Mouse (Mus musculus) B cell, adult 2 months (primary cell): ENCODE measurements around the gene Fbxl20.

Source experiments
- DNase-seq, 2 experiments: peaks; one replicate each; pipeline ENCODE4 v3.0.0; 2022

Fbxl20 gene

DNA sequence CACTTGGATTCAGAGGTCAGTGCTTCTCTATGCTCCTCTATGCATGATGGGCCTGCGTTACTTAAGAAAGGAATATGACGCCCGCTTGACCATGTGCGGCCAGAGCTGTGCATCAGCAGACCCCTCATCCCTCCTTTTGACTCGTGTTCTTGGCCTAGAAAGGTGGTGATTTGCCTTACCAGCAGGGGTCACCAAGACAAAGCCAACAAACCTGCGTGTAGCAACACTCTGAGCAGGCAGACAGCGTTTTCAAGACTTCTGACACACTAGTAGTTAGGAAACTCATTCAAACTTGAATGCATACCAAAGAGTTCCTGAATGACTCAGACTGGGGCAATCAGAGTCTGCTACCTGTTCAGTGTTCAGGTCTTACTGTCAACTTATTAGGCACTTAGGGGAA lies 63.6 kb downstream of the Fbxl20 start:
- DNase-seq, result no peak

DNA sequence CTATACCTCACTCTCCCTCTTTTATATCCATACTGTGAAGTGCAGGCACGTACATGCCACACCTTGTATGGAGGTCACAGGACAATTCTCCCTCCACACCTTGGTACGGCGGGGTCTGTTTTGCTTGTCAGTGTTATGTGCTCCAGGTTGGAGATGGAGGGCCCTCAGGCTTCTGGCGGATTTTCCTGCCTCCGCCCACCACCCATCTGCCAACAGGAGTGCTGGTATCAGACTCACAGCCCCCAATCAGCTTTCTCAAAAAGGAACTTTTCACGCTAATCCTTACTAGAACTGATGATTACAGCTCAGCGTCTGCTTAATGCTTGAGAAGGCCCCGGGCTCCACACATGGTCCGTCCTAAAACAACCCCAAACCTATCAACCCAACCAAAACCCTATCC lies 64.1 kb downstream of the Fbxl20 start:
- no peak for DNase-seq

DNA sequence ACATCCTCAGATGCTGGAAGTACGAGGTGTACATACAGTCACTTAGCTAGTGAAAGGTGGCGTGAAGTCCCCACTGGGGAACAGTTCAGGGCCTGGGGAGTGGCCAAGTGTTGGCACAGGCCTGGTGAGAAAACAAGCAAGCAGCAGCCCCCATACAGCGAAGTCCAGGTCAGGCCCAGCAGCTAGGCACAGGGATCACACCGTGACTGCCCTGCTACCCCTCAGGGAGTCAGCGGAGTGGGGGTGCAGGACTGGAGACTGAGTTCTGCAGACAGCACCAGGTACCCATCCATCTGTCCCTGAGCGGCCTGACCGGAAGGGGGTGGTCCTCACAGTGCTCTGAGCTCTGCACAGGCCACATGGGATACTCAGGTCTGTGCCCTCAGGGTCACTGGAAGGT lies 67.5 kb downstream of the Fbxl20 start:
- DNase-seq, result no peak

DNA sequence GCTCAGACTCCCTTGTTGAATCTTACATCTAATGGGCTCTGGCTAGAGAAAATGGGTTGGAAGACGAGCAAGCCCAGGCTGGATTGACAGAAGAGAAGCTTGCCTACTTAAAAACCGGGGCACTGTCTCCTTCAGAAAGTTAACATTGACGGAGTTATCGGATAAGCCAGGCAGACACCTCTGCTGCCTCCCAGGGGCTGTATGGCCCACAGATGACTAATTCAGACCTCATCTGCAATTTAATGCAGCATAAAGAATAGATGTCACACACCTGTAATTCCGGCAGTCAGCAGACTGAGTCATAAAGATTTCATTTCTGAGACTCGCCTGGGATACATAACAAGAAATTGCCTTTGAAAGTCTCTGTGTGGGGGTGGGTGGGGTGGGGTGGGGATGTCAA lies 69.8 kb downstream of the Fbxl20 start:
- no peak for DNase-seq

DNA sequence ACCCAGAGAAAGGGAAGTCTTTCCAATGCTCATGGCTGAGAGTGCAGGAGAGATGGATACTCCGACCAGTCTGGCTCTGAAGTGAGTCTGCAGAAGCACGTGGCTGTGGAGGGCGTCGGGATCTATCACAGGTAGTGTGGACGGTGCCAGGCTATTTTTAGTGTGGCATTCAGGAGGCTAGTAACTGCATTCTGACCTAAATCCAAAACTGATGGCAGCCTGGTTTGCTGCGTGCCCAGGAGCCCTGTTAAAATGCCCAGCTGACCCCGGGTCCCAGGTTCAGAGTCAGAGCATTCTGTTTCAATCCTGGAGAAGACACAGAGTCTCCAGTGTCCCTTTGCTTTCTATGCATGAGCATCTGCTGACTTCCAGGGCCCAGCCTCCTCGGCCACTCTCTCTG lies 73.1 kb downstream of the Fbxl20 start:
- no peak for DNase-seq

DNA sequence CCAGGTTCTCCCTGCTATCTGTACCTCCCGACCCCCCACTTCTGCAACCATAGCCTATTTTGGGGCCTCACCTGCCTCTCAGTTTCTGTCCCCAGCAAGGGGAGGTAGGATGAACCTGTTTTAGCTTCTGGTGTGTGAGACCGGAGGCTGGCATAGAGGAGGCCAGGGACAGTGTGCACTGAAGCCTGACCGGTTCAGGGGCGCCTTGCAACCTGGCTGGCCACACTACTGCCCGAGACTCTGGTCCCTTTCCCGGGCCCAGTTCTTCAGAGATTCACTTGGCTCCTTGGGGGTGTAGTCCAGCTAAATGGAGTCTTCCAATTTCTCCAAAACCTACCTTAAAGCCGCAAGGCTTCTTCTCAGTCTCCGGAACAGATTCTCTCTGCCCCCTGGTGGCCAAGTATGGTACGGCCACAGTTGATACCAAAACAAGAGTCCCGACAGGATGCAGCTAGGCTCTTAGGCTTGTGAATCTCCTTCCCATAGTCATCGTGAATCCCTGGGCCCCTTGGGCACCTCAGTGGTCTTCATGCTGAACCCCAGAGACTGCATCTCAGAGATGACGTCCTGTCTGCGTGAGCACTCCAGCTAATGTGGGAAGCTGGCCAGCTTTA lies 74.9 kb downstream of the Fbxl20 start:
- peak; percentile 95 to 96 for DNase-seq

DNA sequence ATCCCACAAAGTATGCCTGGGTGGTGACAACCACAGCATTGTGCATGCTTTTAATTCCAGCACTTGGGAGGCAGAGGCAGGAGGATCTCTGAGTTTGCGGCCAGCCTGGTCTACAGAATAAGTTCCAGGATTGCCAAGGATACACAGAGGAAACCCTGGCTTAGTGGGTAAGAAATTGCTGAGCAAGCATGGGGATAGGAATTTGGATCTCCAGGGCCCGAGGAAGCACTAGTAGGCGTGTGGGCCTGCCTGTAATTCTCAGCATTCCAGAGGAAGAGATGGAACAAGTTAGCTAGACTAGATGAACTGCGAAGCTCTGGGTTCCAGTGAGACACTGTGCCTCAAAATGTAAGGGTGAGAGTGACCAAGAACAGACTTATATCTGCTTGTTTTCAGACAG lies 76.8 kb downstream of the Fbxl20 start:
- DNase-seq, result no peak

DNA sequence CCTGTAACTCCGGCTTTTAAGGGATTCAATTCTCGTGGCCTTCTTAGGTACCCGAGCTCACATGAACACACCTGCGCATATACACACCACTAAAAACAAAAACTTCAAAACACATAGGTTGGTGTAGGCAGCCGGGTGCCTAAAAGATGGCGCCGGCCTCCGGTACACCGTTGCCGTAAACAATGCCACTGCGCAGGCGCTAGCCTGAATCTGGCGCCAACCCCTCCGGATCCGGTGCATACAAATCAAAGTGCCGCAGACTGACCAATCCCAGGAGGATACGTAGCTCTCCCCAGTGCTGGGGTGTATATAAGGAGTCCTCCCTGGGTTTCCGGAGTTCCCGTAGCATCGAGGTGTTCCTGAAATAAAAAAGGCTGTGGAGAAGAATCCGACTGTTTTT lies 82.9 kb downstream of the Fbxl20 start:
- DNase-seq, result no peak

DNA sequence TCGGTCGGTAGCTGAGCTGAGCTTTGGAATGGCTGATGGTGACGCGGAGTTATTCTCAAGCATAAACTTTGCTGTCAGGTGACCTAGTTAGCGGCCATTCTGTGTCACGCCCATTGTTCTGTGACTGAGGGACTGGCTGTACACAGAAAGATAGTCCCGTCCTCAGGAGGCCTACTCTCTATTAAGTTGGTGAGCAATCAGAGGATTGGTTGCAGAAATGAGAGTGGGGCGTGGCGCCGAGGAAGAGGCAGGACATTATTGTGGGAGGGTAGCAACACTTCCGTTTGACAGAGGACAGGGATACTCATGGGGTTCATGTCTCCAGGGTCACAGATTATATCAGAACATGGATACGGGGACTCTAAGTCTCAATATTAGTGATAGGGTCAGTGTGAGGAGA lies 84.0 kb downstream of the Fbxl20 start:
- no peak for DNase-seq

DNA sequence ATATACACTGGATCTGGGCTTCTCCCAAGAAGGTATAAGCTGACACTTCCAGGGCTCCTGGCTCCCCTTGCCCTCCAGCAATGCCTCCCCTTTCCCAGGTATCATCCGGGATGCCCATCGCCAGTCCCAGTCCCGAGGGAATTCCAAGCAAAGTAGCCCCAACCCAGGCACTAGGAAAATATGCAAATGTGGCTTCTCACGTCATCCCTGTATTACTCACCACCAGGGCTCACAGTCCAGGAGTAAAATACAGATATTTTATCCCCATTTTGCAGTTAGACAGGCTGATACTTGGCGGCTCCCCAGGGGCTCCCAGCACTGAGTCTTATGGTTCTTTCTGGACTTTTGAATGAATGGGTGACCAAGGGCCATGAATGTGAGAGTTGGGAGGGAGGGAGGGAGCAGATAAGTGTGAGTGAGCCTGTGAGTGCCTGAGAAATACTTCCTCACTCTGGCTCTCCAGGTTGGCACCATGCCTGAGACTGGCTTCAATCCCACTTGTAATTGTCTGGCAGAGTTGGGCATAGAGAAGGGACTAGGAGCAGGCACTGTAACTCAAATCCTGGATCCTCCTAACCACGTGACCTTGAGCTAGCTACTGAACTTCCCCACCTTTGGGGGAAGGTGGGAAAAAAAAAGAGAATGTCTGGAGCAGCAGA lies 88.2 kb downstream of the Fbxl20 start:
- no peak for DNase-seq

DNA sequence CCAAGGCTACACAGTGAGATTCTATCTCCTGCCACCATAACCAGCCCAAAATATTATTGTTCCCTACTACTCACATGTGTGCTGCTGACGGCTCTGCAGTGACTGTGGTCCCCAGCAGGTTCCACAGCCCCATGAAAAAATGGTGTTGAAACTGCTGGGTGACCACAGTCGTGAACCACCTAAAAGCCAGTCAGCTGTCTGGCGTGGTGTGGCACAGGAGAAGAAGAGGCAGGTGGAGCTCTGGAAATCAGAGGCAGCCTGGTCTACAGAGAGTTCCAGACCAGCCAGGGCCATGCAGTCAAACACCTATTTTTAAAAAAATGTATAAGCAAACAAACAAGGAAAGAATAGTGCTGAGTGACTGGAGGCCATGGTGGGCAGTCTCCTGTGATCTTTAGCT lies 88.8 kb downstream of the Fbxl20 start:
- DNase-seq, result no peak

DNA sequence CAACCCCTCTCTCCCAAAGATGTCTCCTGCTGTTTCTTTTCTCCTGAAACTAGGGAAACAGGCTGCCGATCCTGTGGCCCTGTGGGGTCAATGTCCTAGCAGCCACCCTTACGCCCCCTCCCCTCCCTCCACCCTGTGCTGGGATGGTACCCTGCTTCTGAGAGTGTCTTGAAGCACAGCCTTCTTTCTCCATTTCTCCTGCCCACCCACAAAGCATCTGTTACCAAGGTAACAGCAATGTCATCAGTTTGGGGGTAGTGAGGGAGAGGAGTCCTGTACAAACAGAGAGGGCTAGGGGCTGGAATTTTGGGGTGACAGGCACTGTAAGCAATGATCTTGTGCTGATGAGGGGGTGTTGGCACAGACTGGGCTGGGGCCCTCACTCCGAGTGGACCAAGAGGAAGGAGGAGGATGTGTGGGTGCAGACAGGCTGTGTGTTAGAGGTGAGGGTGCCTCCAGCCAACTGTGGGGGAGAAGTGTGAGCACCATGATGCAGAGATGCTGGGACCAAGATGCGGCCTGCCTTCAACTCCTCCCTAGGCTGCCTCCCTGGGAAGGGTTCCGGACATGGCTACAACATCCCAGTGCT lies 90.0 kb downstream of the Fbxl20 start:
- DNase-seq, result no peak

DNA sequence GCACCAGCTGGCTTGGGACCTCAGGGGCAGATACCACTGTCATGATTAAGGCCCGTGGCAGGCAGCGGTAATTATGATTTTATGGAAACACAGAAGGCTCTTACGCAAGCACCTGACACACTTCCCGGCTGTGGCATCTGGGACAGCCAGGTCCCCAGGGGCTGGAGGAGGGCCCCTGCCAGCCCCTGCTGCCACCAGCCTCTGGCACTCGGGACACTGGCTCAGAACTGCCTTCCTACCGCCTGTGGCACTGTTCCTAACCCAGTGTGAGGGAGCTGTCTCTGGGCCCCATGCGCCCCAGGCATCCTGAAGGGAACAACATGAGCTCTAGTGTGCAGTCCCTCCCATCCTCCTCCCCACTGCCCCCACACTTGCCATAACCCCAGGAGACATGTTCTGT lies 90.5 kb downstream of the Fbxl20 start:
- no peak for DNase-seq

DNA sequence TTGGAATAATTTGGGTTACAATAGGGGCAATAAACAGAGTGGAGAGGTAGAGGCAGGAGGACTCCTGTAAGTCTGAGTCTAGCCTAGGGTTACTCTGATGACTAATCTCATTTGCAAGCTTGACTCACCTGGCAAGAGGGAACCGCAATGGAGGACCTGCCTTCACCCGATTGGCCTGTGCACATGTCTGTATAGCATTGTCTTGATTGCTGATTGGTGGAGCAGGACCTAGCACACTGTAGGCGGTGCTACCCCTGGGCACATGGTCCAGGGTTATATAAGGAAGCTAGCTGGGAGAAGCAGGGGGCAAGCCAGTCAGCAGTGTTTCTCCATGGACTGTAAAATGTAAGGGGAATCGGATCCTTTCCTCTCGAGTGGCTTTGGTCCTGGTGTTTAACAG lies 92.2 kb downstream of the Fbxl20 start:
- peak; percentile 41 to 51 for DNase-seq

DNA sequence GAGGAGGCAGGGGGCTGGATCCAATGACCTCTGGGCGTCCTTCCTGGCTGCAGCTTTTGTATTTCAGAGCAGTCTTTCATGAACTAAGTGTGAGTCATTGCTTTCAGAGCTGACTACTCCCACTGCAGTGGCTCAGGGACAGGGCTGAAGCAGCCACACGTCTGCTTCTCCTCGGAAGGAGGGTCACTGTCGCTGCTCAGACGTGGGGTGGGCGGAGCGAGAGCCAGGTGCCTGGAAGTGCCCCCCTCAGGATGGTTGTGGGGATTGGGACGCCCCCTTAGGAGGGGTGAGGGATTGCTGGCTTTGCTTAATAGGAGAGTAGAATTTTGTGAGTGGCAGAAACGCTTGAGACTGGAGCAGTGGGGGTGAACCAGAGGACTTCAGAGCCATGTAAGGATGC lies 92.7 kb downstream of the Fbxl20 start:
- peak in 1 of 2 experiments; percentile 27 for DNase-seq

DNA sequence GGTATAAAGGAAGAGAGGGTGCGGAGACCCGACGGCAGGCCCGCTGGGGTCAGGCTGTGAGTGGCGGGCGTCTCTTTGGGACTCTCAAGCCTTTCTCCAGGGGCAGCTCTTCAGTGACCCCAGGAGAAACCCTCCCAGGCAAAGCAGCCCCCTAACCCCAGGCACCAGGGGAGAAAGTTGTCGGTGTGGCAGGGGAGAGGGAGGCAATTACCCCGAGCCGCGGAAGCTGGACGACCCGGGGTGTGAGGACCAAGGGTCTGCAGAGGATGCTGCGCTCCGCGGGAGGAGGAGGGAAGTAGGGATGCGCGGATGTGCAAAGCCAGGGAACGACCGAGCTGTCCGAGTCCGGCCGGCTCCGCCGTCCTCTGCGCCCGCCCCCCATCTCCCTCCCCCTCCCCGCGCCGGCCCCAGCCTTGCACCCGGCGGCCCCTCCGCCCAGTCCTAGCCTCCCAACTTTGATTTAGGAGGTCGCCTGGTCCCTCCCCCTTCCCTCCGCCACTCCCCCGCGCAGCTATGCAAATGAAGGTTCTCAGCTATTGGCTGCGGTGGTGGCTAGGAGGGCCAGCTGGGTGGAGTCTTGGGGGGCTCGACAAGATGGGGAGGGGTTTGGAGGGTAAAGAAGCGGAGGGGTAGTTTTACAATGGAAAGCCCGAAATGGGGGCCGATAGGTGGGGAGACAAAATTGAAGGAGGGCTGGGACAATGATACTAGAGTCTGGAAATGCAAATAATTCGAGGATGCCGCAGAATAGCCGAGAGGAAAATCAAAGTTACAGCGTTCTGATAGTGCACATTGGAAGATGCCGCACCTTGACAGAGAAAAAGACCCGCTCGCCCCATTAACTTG lies 97.0 kb downstream of the Fbxl20 start, which contains the start of gene Stac2:
Stac2 (minus strand) TSS at position 474 of the 846 bp plus-strand sequence.
- DNase-seq, result peak; percentile 79 to 83

DNA sequence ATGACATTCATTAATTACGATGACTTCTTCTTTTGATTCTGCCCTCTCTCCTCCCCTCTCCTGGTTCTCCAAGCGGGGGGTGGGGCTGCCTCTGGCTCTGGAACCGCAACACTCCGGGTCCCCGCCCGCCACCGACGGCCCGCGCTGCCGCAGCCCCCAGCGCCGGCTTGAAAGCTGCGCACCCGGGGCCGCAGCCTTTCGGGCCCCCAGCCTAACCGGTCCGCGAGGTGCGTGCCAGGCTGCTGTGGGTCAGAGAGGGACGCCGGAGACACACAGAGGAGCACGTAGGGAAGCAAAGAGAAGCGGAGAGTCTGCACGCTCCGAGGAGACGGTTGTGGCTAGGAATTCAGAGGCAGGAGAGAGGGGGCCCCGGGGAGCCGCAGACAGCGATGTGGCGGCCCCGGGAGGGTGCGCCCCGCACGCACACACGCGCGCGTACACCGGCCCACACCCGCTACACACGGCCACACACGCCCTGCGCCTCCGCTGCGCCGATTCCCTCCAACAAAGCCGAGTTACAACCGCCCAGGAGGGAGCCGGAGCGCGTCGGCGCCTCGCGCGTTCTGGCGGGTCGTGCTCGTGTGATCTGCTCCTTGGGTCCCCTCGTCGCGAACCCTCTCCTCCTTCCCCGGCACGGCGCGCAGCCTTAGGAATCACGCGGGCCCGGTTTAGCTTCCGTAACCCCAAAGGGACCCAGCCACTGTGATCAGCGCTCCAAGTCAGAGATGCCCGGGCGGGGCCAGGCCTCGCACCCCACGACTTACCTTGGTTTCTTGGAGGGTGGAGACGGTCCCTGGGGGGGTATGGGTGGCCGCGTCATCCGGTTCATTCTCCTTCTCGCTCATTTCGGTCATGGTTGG lies 97.8 kb downstream of the Fbxl20 start:
- DNase-seq, result peak; percentile 87 to 91

DNA sequence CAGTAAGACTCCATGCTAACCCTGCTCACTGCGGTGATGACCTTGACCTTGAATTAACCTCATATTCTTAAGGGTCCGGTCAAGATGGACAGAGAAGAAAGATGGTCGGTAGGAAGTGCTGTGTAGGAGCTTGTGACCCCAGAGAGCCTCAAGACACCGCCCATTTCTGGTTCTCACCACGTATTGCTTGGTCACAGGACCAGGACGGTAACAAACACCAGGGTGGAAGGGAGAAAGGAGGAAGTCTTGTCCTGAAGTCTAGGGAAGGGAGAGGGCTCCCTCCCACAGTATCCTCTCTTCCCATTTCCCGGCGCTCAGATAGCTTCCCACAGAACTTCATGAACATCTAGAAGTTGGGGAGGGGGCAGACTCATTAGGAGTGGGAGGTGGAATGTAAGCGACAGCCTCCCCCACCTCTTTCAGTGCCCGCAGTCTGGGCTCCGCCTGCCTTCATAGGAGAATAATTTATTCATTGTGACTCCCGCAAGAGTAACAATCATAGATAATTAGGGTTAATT lies 98.5 kb downstream of the Fbxl20 start:
- peak in 1 of 2 experiments; percentile 35 for DNase-seq

DNA sequence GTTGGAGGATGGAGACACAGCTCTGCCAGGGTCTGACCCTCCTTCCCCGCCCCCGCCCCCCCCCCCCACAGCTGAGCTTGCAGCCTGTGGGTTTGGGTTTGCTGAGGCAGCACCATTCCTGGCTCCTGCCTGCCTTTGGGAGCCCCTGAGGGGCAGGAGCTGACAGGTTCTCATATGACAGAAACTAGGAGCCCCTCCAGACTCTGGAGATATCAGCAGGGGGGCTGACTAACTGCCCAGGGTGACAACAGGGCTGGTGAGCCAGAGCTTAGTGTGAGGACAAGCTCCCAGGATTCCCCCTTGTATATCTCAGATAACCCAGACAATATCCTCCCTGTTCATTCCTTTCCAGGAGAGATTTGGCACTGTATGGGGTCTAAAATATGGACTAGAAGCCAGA lies 99.3 kb downstream of the Fbxl20 start:
- no peak for DNase-seq

DNA sequence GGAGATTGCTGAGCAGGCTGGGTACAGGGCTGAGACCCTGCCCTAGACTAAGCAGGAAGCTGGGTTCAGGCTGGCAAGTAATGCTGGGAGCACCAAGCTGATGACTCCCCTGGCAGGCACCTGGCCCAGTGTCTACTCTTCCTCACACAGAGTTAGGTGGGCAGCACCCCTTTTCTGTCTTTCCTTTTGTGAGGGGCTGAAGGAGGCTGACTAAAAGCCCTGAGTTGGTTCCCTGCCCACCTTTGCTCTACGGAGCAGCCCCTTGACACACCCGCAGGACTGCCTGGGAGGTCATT lies 99.7 kb downstream of the Fbxl20 start:
- DNase-seq, result no peak

DNA sequence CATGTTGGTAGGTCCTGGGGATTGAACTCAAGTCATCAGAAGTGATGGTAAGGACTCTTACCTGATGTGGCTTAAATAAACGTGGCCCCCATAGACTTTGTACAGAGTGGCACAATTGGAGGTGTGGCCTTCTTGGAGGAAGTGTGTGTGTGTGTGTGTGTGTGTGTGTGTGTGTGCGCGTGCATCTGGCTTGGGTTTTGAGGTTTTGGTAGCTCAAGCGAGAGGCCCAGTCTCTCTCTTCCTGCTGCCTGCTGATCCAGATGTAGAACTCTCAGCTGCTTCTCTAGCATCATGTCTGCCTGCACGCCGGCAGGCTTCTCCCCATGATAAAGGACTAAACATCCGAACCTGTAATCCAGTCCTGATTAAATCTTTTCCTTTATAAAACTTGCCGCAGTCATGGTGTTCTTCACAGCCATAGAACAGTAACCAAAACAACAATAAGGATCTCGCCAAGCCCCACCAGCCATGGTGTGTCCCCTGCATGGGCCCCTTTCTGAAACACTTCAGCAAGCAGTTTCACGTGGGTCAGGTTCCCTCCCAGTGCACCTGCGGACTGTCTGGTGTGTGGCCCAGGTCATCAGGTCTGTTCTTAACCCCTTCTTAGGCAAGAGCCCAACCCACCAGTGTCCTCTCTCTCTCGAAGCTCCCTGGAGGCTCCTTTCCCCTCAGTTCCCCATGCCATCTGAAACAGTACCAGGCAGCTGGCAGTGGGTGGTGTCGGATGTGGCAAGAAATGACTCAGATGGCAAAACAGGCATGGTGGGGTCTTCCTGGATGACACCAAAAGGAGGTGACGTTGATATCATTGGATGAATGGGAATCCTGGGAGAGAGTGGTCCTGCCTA lies 100.3 kb downstream of the Fbxl20 start:
- DNase-seq, result peak; percentile 60 to 67

DNA sequence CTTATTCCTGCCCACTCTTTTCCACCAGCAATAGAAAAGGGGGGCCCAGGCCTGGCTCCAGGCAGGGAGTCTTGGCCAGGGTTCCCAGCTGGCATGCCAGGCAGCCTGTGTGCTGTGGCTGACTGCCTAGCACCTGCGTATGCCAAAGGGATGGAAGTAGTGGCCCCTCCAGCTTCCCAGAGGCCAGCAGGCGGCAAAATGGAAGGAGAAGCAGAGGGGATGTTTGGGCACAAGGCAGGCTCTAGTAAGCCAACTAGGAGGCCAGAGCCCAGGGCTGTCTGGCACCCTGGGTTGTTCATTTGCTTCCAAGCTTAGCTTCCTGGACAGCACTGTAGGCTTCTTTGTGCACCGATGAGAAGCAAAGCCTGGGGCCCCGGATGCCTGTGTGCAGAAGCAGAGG lies 102.5 kb downstream of the Fbxl20 start:
- no peak for DNase-seq
